Mouse (Mus musculus) yolk sac, embryonic 10.5 days (tissue): ENCODE data around the gene Adh7.

Source experiments
- DNase-seq: peaks from one replicate; pipeline ENCODE4 v3.0.0-alpha.2; 2017; ENCODE audit warnings: low spot score

The Adh7 gene

GRCm38 (mm10) chr3:138217631-138218264, at the start of gene Adh7:
Gene Adh7, plus strand, starts transcription at chr3:138217760.
- DNase-seq, result no peak

GRCm38 (mm10) chr3:138173291-138173690, 44.3 kb upstream of the Adh7 start:
- no peak for DNase-seq

- no peak for DNase-seq
Observed at GRCm38 (mm10) chr3:138175551-138175950, 42.0 kb upstream of the Adh7 start.

- no peak for DNase-seq
Observed at GRCm38 (mm10) chr3:138182019-138182418, 35.5 kb upstream of the Adh7 start.

GRCm38 (mm10) chr3:138183371-138183770, 34.2 kb upstream of the Adh7 start:
- DNase-seq, result no peak

GRCm38 (mm10) chr3:138185290-138185689, 32.3 kb upstream of the Adh7 start:
- DNase-seq, result no peak

- no peak for DNase-seq
Observed at GRCm38 (mm10) chr3:138185995-138186930, 31.3 kb upstream of the Adh7 start.

GRCm38 (mm10) chr3:138192260-138192659, 25.3 kb upstream of the Adh7 start:
- no peak for DNase-seq

- DNase-seq, result peak; percentile 19
Observed at GRCm38 (mm10) chr3:138193683-138194302, 23.8 kb upstream of the Adh7 start, which contains the start of gene 4930579F01Rik. Gene 4930579F01Rik, minus strand, starts transcription at chr3:138193825.

- no peak for DNase-seq
Observed at GRCm38 (mm10) chr3:138197093-138197492, 20.5 kb upstream of the Adh7 start.

- DNase-seq, result no peak
Observed at GRCm38 (mm10) chr3:138197556-138197955, 20.0 kb upstream of the Adh7 start.

- DNase-seq, result peak; percentile 69
Observed at GRCm38 (mm10) chr3:138197973-138198721, 19.4 kb upstream of the Adh7 start.

GRCm38 (mm10) chr3:138198722-138199068, 18.9 kb upstream of the Adh7 start:
- DNase-seq, result no peak

GRCm38 (mm10) chr3:138208821-138209220, 8.7 kb upstream of the Adh7 start:
- DNase-seq, result no peak

- DNase-seq, result no peak
Observed at GRCm38 (mm10) chr3:138210432-138211075, 7.0 kb upstream of the Adh7 start.

GRCm38 (mm10) chr3:138212431-138212951, 5.1 kb upstream of the Adh7 start:
- DNase-seq, result no peak

GRCm38 (mm10) chr3:138215395-138215989, 2.1 kb upstream of the Adh7 start:
- DNase-seq, result no peak

- no peak for DNase-seq
Observed at GRCm38 (mm10) chr3:138216091-138216490, 1.5 kb upstream of the Adh7 start.

GRCm38 (mm10) chr3:138221116-138221515, 3.6 kb downstream of the Adh7 start:
- DNase-seq, result no peak

GRCm38 (mm10) chr3:138222511-138222910, 5.0 kb downstream of the Adh7 start:
- peak; percentile 42 for DNase-seq

- peak; percentile 65 for DNase-seq
Observed at GRCm38 (mm10) chr3:138222952-138223351, 5.4 kb downstream of the Adh7 start.
